ENCODE assay signal across 14 mouse cellular contexts in the genomic region with DNA sequence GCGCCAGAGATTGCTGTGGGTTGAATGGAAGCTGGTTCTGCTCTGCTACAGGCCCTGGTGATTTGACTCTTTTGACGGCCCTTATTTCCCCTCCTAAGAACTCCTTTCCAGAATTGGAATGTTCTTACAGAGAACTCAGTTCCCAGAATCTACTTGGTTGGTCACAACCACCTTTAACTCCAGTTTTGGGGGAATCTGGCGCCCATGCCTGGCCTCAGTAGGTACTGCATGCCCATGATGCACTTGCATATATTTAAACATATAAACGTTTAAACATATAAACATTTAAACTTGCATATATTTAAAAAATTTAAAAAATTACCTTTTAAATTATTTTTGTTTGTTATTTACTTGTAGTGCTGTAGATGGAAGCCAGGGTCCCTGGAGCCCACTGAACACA. TPM values are rescaled to one million over a fixed set of nuclear protein-coding genes. Genes with fewer than 3 reads are reported as not detected.
A peak's percentile ranks its signal among the peaks of the same experiment; 100 is the strongest.
DNase-seq lines count a peak whose midpoint lies in the region; TF ChIP-seq lines count a peak whose summit lies in the region.
"Had no signal": no experiment of that assay in that cellular context is flagged by ENCODE, and none has a peak within 500 bp of the region (broad histone marks: within the 10 kb centered on the region; RNA-seq: fewer than 3 reads in every experiment).

No protein-coding gene starts in this region.

- no peaks in the 10 kb centered on the region for H3K27me3 ChIP-seq in thymus, adult 2 months (ENCODE audit: control insufficient read depth, insufficient read depth, low read length)

- no peak overlapping the region for H3K27ac ChIP-seq in layer of hippocampus, adult 2 months
- H3K27ac ChIP-seq in thymus, adult 2 months (ENCODE audit: control insufficient read depth, insufficient read depth, low read length), result no peak overlapping the region
- H3K27ac ChIP-seq: liver, embryonic 12.5 days had no signal

- WGBS in thymus, adult 2 months, result 48% methylated on average over 4 of the region's 4 CpGs

- H3K4me3 ChIP-seq in layer of hippocampus, adult 2 months, result no peak overlapping the region
- no peak overlapping the region for H3K4me3 ChIP-seq in thymus, adult 2 months (ENCODE audit: control insufficient read depth, insufficient read depth, low read length)
- H3K4me3 ChIP-seq: liver, embryonic 12.5 days had no signal

- no peaks in the 10 kb centered on the region for H3K36me3 ChIP-seq in thymus, adult 2 months (ENCODE audit: control insufficient read depth, insufficient read depth, low read length)
- H3K36me3 ChIP-seq: liver, embryonic 12.5 days had no signal

- peak; percentile 27 to 62 for DNase-seq in cerebellum, postnatal 14 days
- DNase-seq in cerebellum, postnatal 36 days, result no peak
- DNase-seq in layer of hippocampus, adult 2 months (ENCODE audit: low spot score in 2 of 2), result no peak
- DNase-seq in layer of hippocampus, postnatal 14 days (ENCODE audit: low spot score in 2 of 2), result no peak
- DNase-seq in thymus, postnatal 4 days, result peak; percentile 26
- DNase-seq in thymus, adult 2 months, result no peak
- no peak for DNase-seq in urinary bladder, postnatal 36 days (ENCODE audit: low spot score in 2 of 2)
- no peak for DNase-seq in heart, adult 18-20 months
- DNase-seq: cerebellum, adult 11-12 months; layer of hippocampus, adult 9-11 months had no signal

- TF ChIP-seq CTCF in layer of hippocampus, adult 2 months (conservative IDR thresholded peaks at IDR 0.05), result peak; percentile 73
- no peak for TF ChIP-seq CTCF in thymus, adult 2 months (IDR thresholded peaks at IDR 0.05; ENCODE audit: borderline replicate concordance, control insufficient read depth, extremely low read depth, insufficient read depth, low read length, poor library complexity)

- no peak for TF ChIP-seq POLR2A in thymus, adult 2 months (IDR thresholded peaks at IDR 0.05; ENCODE audit: control insufficient read depth, extremely low read depth, insufficient read depth, low read length, poor library complexity)

- no peaks in the 10 kb centered on the region for H3K4me1 ChIP-seq in thymus, adult 2 months (replicated peaks; ENCODE audit: control insufficient read depth, insufficient read depth, low read length)
- H3K4me1 ChIP-seq: liver, embryonic 12.5 days had no signal

RNA-seq across cellular contexts. Expression of a gene that starts 10.6 kb away (rescaled TPM):
- total RNA-seq in layer of hippocampus, adult 2 months (2021), result not detected
- total RNA-seq in layer of hippocampus, postnatal 14 days (2021), result not detected
- polyA plus RNA-seq in thymus, adult 2 months (2012; rRNA removed), result not detected in 2 replicates
- total RNA-seq in heart, adult 18-20 months (2021), result not detected
- polyA plus RNA-seq: gonadal fat pad, adult 2 months; inflammation-experienced regulatory T-cells, adult 6 months; liver, embryonic 12.5 days; stomach, embryonic 14.5 days had no signal

RNA-seq across cellular contexts. Expression of a gene that starts 28.6 kb away (rescaled TPM):
- total RNA-seq in layer of hippocampus, adult 2 months (2021), result 10 to 100 TPM; 14.1 to 14.4 TPM
- total RNA-seq in layer of hippocampus, postnatal 14 days (2021), result 10 to 100 TPM in 1 of 2 experiments, 1 to 10 TPM in 1; 9.9 to 11.9 TPM
- 13.6 and 14.2 TPM in 2 replicates for polyA plus RNA-seq in thymus, adult 2 months (2012; rRNA removed)
- total RNA-seq in heart, adult 18-20 months (2021), result 1 to 10 TPM; 8.7 to 9.0 TPM

RNA-seq across cellular contexts. Expression of a gene that starts 34.1 kb away (rescaled TPM):
- total RNA-seq in layer of hippocampus, adult 2 months (2021), result 1 to 10 TPM in 1 of 2 experiments, under 1 TPM in 1; 0.82 to 1.4 TPM
- total RNA-seq in layer of hippocampus, postnatal 14 days (2021), result under 1 TPM; 0.81 to 0.95 TPM
- polyA plus RNA-seq in thymus, adult 2 months (2012; rRNA removed), result 0.11 and 0.19 TPM in 2 replicates
- not detected for total RNA-seq in heart, adult 18-20 months (2021)
- polyA plus RNA-seq: gonadal fat pad, adult 2 months; inflammation-experienced regulatory T-cells, adult 6 months; liver, embryonic 12.5 days; stomach, embryonic 14.5 days had no signal

Comparison
In these comparisons a context has a peak if more than half of its experiments do, and no peak if none do; other contexts are left out.
1. DNase-seq: peak in cerebellum, postnatal 14 days (2 of 2) and thymus, postnatal 4 days (single experiment); none in cerebellum, postnatal 36 days (0 of 2), layer of hippocampus, adult 2 months (0 of 2), layer of hippocampus, postnatal 14 days (0 of 2), thymus, adult 2 months (single experiment), urinary bladder, postnatal 36 days (0 of 2) and heart, adult 18-20 months (0 of 2).